Mouse (Mus musculus): ENCODE data around the gene Dyx1c1. TPM values are rescaled to one million over a fixed set of nuclear protein-coding genes. Genes with fewer than 3 reads are reported as not detected.

The Dyx1c1 gene
- total RNA-seq, 1 experiment from 2014 or later = 1.8 TPM

DNA sequence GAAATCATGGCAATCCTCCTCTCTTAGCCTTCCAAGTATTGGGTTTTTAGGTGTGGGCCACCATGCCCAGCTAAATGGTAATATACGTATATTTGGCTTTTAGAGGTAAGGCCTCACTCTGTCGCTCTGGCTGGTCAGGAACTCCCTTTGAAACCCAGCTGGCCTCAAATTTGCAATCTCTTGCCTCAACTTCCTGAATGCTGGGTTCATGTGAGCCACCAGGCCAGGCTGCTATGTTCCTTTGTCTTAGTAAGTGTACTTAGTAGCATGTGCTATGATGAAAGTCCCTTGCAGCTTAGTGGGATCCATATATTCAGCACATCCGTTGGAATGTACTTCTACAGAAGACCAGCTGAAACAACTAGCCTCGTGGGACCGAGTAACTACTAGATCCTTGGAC, 16.1 kb downstream of the Dyx1c1 start:
- DNase-seq = no peak

DNA sequence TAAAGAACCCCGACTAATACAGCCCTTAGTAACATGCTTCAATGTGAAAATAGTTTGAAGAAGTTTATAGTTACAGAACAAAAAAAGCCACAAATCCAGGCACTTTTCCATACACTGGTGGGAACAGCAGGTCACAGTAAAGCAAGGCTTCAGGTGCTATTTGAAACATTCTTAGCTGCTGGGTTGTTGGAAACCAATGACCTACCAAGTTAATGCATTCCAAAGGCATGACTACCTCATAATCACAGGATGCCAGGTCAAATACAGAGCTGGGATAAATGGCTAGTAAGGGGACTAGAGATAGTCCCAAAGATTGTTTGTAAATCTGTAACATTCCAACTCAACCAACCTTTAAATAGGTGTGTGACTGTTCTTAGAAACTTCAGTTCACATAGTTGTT, 16.7 kb downstream of the Dyx1c1 start:
- DNase-seq = no peak

DNA sequence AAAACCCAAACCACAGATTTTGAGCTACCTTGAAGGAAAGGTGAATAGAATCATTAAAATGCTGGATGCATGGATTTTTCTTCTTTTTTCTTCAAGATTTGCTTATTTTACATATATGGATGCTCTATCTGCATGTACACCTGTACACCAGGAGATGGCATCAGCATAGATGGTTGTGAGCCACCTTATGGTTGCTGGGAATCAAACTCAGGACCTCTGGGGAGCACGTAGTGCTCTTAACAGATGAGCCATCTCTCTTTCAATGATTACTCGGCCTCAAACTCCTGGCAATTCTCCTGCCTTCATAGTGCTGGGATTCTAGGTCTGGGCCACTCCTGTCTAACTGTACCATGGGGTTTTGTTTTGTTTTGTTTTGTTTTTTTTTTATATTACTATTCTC, 24.5 kb downstream of the Dyx1c1 start:
- no peak for DNase-seq

DNA sequence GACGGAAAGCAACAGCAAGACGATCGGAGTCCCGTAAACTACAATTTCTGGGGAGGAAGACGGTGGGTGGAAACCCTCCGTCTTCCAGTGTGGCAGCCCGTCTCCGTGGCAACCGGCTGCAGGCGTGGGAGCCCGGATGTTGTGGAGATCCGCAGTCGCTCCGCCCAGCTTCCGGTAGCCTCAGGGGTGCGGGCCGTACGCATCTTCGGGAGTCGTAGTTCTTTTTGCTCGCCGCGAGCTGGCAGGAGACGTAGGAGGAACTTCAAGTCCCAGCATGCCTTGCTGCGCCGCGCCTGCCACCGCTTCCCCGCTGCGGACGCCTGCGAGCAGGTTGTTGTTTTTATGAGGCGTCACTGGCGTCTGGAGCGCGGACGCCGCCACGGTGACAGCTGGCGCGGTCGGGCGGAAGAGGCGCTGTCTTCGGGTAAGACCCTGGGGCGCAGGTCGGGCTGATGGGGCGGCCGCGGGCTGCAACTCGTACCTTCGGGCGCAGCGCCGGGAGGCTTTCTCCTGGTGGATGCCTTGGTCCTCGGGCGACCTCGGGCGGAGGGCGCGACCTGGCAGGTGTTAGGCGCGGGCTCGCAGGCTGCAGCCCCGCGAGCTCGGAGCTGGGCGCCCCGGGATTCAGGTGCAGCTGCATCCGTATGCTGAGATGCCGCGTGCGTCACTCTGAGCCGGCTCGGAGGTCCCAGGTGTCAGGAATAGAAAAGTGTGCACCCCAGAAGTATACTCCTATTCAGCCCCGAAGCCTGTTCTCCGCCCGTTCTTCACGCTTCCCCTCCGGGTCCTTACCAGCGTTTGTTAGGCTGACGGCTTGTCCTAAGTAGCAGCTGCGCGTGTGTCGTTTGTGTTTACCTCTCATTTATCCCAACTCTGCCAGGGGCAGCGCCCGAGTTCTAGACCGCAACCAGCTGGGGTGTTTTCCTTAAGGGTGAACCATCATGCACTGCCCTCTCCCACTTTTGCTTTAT, 26.9 kb downstream of the Dyx1c1 start, which contains the start of the genes Ccpg1os and Ccpg1:
TSS of gene Ccpg1os (minus strand) at position 133 of the 971 bp plus-strand sequence.
TSS of gene Ccpg1 (plus strand) at position 180 of the 971 bp plus-strand sequence.
- peak; percentile 94 for DNase-seq

- no peak for DNase-seq
Measured at GRCm38 (mm10) chr9:72987703-72988102, 29.1 kb downstream of the Dyx1c1 start.

- DNase-seq = no peak
Measured at GRCm38 (mm10) chr9:72988706-72989105, 30.1 kb downstream of the Dyx1c1 start.

GRCm38 (mm10) chr9:72991420-72991819, 32.8 kb downstream of the Dyx1c1 start:
- no peak for DNase-seq

GRCm38 (mm10) chr9:72992576-72992975, 34.0 kb downstream of the Dyx1c1 start:
- DNase-seq = peak; percentile 20

GRCm38 (mm10) chr9:72996167-72996566, 37.6 kb downstream of the Dyx1c1 start:
- DNase-seq = no peak

DNA sequence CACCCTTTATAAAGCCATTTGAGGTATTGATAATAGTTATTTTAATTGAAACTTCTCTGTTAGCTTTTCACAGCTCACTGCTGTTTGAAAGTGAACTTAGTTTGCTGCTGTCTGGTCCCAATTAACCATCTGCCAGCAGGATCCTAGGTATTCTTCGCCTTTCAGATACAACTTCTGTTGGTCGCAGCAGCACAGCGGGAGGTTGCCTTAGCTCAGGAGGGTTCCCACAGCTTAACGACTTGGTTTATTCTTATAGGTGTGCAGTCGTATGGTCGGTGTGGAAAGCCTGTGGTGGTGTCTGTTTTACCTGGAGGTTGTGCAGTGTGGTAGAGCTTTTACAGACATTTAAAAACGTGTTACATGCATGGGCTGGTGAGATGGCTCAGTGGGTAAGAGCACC, 38.2 kb downstream of the Dyx1c1 start:
- DNase-seq = no peak

GRCm38 (mm10) chr9:73000487-73000886, 41.9 kb downstream of the Dyx1c1 start:
- DNase-seq = no peak

DNA sequence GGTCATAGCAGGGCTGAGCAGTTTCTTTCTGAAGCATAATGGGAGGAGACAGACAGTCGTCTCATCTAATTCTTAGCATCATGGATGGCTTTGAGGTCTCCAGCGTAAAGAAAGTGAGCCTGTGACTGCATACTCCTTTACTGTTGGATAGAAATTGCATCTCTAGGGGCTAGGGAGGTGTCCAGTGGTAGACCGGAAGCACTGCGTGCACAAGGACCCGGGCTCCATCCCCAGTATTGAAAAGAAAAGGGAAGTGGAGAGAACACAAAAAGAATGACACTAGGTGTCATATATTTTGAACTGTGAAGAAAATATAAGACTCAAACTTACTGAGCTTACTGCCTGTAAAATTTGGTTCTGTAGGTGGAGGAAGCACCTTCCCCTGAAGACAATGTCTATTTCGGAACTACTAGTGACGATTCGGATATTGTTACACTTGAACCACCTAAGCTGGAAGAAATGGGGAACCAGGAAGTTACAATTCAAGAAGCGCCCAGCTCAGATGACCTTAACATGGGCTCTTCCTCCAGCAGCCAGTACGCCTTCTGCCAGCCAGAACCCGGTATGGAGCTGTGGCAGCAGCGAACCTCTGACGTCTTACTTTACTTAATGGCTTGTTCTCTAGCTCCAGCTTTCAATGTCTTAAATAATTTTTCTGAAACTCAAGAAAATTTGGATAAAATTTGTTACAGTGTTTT, 42.9 kb downstream of the Dyx1c1 start:
- no peak for DNase-seq

DNA sequence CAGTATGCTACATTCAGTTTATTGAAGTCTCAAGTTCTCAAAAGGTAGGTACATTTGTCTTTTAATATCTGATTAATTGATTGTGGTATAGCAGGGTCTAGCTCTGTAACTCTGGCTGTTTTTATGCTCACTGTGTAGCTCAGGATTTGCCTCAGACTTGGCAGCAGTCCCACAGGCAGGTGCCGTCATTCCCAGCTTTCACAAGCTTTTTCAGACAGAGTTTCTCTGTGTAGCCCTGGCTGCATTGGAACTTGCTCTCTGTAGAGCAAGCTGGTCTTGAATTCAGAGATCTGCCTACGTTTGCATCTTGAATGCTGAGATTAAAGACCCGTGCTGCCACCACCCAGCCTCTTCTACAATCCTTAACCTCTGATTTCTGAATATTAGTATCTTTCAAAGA, 43.6 kb downstream of the Dyx1c1 start:
- peak; percentile 44 for DNase-seq

GRCm38 (mm10) chr9:73004076-73004475, 45.5 kb downstream of the Dyx1c1 start:
- no peak for DNase-seq

- no peak for DNase-seq
Measured at GRCm38 (mm10) chr9:73005106-73005505, 46.5 kb downstream of the Dyx1c1 start.

DNA sequence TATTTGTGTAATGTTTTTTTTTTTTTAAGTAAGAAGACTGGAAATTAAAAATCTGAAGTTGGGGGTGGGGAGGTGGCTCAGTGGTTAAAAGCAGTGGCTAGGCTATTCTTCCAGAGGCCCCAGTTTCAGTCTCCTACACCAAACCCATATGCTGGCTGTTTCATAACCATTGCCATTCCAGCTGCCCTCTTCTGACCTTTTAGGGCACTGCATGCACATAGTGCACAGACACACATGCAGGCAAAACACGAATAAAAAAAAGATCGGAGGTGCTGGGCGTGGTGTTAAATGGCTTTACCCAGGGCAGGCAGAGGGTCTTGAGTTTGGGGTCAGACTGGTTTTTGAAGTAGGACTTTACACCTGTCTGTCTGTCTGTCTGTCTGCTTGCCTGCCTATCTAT, 47.6 kb downstream of the Dyx1c1 start:
- no peak for DNase-seq

DNA sequence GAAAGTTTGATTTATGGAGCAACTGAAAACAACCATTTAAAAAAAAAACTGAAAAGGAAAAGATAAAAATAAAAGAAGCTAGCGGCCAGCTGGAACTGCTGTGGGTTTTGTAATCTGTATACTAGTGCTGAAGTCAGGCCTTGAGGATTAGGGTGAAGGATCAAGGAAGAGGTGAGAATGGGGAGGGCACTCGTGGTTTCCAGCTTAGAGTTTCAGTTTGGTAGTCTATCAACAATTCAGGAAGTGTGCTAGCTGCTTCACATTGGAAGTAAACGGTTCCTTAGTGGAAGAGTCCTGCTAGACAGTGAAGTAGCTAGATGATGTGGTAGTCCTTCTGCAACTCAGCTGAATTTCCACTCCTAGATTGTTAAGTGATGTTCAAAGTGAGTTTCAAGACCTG, 49.8 kb downstream of the Dyx1c1 start:
- no peak for DNase-seq

- DNase-seq = no peak
Measured at GRCm38 (mm10) chr9:73012629-73013028, 54.0 kb downstream of the Dyx1c1 start.

- no peak for DNase-seq
Measured at GRCm38 (mm10) chr9:73014724-73015123, 56.1 kb downstream of the Dyx1c1 start.

DNA sequence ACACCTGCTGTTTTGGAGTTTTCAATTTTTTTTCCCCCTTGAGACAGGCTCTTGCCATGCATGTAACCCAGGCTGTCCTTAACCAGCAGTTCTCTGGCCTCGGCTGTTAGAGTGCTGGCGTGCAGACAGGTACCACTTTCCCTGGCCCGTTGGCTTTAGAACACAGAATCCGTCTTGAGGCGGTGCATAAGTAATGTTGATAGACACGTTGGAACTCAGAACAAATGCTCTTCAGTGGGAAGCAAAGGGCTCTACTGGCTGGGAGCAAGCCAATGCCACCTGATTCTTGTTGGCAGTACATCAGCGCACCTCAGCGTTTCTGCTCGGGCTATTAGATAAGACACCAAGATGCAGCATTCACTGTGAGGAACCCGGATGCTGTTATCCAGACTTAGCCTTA, 61.3 kb downstream of the Dyx1c1 start:
- no peak for DNase-seq

DNA sequence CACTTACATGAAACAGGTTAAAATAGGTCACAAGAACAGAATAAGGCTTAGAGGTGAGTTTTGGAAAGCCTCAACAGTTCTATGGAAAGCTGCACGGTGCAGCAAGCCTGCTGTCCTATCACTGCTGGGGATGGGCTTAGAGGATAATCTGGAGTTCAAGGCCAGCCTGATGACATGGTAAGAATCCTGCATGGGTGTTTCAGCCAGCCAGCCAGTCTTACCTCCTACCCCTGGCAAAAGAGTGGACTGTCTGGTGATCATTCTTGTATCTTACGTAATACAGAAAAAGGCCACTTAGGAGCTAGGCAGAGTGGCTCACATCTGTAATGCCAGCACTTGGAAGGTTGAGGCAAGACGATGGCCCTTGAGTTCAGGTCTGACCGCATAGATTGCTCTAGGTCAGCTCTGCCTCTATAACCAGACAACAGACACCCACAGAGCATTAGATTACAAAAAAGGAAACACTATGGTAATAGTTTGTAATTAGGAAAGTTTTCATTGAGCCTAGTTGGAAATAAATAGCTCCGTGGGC, 62.0 kb downstream of the Dyx1c1 start:
- DNase-seq = no peak

Measured in adrenal gland, postnatal 25 days (tissue).